Mouse (Mus musculus) G1E (cell line): ENCODE measurements at regions not wholly inside any gene's neighbourhood (a gene's known extent, or its start where the extent isn't known, plus 50 kb on each side); places are given as distances from the start of the nearest gene placed in this dataset.

Experiments
- ATAC-seq: 2 replicates; pipeline ENCODE4 v1.8.0; 2016; ENCODE audit warnings: mild to moderate bottlenecking; ENCODE audit not compliant: insufficient number of reproducible peaks, poor library complexity, low FRiP score, severe bottlenecking; ENCODE audit errors: extremely low read depth
- DNase-seq: peaks from one replicate; pipeline ENCODE4 v3.0.0; 2012; ENCODE audit warnings: low spot score
- H3K27me3 ChIP-seq: 2 replicates; pipeline ENCODE4 v1.6.1; 2012; ENCODE audit warnings: mild to moderate bottlenecking, low read length, inconsistent platforms; ENCODE audit not compliant: insufficient read depth
- H3K36me3 ChIP-seq: replicated peaks from 2 replicates; pipeline ENCODE3; 2012; ENCODE audit warnings: mild to moderate bottlenecking, inconsistent platforms
- H3K4me1 ChIP-seq: 2 replicates; pipeline ENCODE4 v1.6.1; 2012; ENCODE audit warnings: low read depth, low read length, inconsistent platforms, mixed read lengths; ENCODE audit not compliant: insufficient read depth
- H3K4me3 ChIP-seq: 2 replicates; pipeline ENCODE4 v1.5.1; 2012; ENCODE audit warnings: low read depth, mild to moderate bottlenecking, inconsistent platforms, low read length, moderate library complexity, mixed read lengths
- H3K9me3 ChIP-seq: replicated peaks from 2 replicates; pipeline ENCODE4 v1.6.1; 2012; ENCODE audit warnings: inconsistent platforms
- CTCF ChIP-seq: IDR thresholded peaks from 2 replicates; pipeline ENCODE4 v1.5.1; 2012; ENCODE audit warnings: low read depth, low read length, inconsistent platforms, mixed read lengths
- GATA1 ChIP-seq: IDR thresholded peaks from 2 replicates; pipeline ENCODE4 v1.6.1; 2012; ENCODE audit warnings: borderline replicate concordance, low read length, inconsistent platforms, mixed read lengths
- GATA2 ChIP-seq: IDR thresholded peaks from 2 replicates; pipeline ENCODE4 v1.6.1; 2012; ENCODE audit warnings: low read depth, low read length, inconsistent platforms, borderline replicate concordance
- POLR2AphosphoS5 ChIP-seq: IDR thresholded peaks from 2 replicates; pipeline ENCODE4 v1.6.1; 2012; ENCODE audit warnings: low read depth, low read length, inconsistent platforms; ENCODE audit not compliant: insufficient replicate concordance
- TAL1 ChIP-seq: conservative IDR thresholded peaks from 2 replicates; pipeline ENCODE4 v1.6.1; 2012; ENCODE audit warnings: low read depth, low read length, inconsistent platforms, mixed read lengths

DNA sequence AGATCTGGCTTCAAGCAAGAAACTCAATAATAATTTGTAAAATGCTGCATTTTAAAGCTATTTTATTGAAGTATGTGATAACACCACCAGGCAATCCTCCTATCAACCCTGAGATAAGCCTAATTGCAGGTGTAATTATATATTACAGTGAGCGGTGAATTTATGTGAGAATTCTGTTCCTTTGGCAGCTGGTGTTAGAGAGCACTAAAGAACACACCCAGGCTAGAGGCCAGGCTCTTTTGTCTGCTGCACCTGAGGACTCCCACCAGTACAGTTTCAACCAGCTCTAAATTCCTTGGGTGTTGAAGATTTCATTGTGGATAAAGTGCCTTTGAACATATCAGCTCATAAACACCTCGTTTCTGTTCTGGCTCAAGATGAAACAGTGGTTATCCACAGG lies 77.6 kb upstream of the Kdr start:
- TF ChIP-seq GATA1, result no peak
- TF ChIP-seq GATA2, result no peak
- TF ChIP-seq TAL1, result no peak
- TF ChIP-seq CTCF, result no peak
- TF ChIP-seq POLR2AphosphoS5, result no peak
- DNase-seq, result no peak
- peaks cover 16% of the 10 kb centered on the region for H3K27me3 ChIP-seq

DNA sequence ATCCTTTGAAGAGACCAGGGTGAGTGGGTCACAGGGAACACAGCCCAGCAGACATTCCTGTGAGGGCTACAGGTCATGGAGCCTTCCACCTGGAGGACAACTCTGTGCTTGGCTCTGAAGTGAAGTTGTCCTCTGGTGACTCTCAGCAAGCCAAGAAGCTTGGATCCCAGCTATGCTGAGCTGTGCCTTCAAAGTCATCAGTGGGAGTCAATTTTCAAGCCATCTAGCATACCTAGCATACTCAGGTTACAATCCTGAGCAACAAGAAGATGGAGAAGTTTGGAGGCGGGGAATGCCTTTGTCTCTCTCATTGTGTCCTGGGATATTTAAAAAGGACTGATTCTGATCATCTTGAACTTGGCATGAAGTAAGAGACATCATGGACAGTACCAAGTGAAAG lies 74.5 kb upstream of the Kdr start:
- TF ChIP-seq GATA2, result no peak
- TF ChIP-seq CTCF, result no peak
- no peak for TF ChIP-seq POLR2AphosphoS5
- no peak for TF ChIP-seq GATA1
- TF ChIP-seq TAL1, result no peak
- H3K36me3 ChIP-seq, result no peaks in the 10 kb centered on the region
- H3K4me1 ChIP-seq, result no peaks in the 10 kb centered on the region
- no peak overlapping the region for H3K4me3 ChIP-seq
- H3K9me3 ChIP-seq, result no peaks in the 10 kb centered on the region
- ATAC-seq (no peak), DNase-seq (no peak)
- H3K27me3 ChIP-seq, result peaks cover 10% of the 10 kb centered on the region

More for the DNA sequence above, 77.6 kb upstream of the Kdr start:
- no peaks in the 10 kb centered on the region for H3K9me3 ChIP-seq
- no peak overlapping the region for H3K4me3 ChIP-seq
- H3K36me3 ChIP-seq, result no peaks in the 10 kb centered on the region
- ATAC-seq, result no peak
- H3K4me1 ChIP-seq, result no peaks in the 10 kb centered on the region

- no peak for ATAC-seq
- no peak for TF ChIP-seq CTCF
- no peak for TF ChIP-seq GATA2
- TF ChIP-seq TAL1, result no peak
- no peak for TF ChIP-seq POLR2AphosphoS5
- TF ChIP-seq GATA1, result no peak
- no peak for DNase-seq
- Histone ChIP-seq H3K36me3 (no peaks in the 10 kb centered on the region), H3K27me3 (peaks cover 10% of the 10 kb centered on the region), H3K4me3 (no peak overlapping the region), H3K4me1 (no peaks in the 10 kb centered on the region), H3K9me3 (no peaks in the 10 kb centered on the region)
Observed at GRCm38 (mm10) chr5:76051658-76052057, 73.4 kb upstream of the Kdr start.

GRCm38 (mm10) chr5:76048103-76048874 lies 70.0 kb upstream of the Kdr start:
- ATAC-seq (no peak), DNase-seq (no peak)
- Histone ChIP-seq H3K9me3 (no peaks in the 10 kb centered on the region), H3K27me3 (peaks cover 6% of the 10 kb centered on the region), H3K36me3 (no peaks in the 10 kb centered on the region), H3K4me1 (no peaks in the 10 kb centered on the region), H3K4me3 (no peak overlapping the region)
- TF ChIP-seq GATA2 (no peak), POLR2AphosphoS5 (no peak), TAL1 (no peak), GATA1 (no peak), CTCF (no peak)

GRCm38 (mm10) chr5:76043521-76044510 lies 65.6 kb upstream of the Kdr start:
- no peaks in the 10 kb centered on the region; the same call in 1 of the 2 replicates for H3K4me1 ChIP-seq
- ATAC-seq (no peak), DNase-seq (no peak)
- TF ChIP-seq GATA1 (no peak), POLR2AphosphoS5 (no peak), TAL1 (no peak), GATA2 (no peak), CTCF (no peak)
- no peaks in the 10 kb centered on the region for H3K36me3 ChIP-seq
- H3K9me3 ChIP-seq, result no peaks in the 10 kb centered on the region
- H3K27me3 ChIP-seq, result peaks cover 5% of the 10 kb centered on the region
- H3K4me3 ChIP-seq, result no peak overlapping the region
